Mouse (Mus musculus): ENCODE data around the gene Ino80d.
"Not testable (repeated sequence)": the region's sequence is repeated elsewhere in the genome, so short reads cannot be mapped to it uniquely, and the experiment has no call there.

Ino80d gene

DNA sequence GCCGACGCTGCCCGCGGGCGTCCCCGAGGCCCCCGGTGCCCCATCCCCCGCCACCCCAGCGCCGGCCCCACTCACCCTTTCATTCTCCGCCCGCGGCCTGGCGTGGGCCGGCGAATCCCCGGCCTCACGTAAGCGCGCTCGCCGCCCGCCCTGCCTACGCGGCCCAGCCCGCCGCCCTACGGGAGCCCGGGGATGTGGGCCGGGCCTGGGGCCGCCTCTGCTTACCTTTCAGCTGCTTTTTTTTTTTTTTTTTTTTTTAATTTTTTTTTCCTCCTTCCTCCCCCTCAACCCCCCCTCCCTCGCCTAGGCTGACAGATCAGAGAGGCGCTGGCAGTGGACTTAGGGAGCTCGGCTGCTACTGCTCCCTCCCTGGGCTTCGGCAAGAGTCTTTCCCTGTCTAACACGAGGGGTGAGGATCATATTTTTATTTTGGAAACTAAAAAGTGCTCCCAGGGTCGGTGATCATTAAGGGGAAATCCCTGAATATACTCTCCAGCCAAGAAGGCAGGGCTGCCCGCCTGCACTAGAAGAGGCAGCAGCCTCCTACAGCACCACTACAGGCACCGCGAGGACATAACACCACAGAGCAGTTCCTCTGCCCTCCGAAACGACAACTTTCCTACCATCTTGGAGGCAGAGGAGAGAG lies at the start of gene Ino80d:
TSS of gene Ino80d (minus strand) at position 532 of the 646 bp plus-strand sequence.
- DNase-seq (ENCODE audit: inconsistent ontology term), result peak; percentile 91

DNA sequence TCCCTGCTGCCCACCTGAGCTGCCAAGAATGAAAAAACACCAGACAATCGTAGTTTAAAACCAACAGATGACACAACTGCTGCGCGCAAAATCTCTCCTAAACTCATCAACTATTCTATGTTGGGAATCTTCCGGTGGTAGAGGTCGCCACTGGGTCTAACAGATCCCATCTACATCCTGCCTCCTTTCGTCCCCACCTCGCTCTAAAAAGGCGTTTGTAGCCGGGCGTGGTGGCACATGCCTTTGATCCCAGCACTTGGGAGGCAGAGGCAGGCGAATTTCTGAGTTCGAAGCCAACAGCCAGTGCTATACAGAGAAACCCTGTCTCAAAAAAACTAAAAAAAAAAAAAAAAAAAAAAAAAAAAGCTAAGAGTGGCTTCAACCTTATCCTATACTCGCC lies 25.8 kb upstream of the Ino80d start:
- DNase-seq (ENCODE audit: inconsistent ontology term), result no peak

- not testable (repeated sequence) for DNase-seq (ENCODE audit: inconsistent ontology term)
These were observed 24.1 kb upstream of the Ino80d start for GRCm38 (mm10) chr1:63138586-63138985.

DNA sequence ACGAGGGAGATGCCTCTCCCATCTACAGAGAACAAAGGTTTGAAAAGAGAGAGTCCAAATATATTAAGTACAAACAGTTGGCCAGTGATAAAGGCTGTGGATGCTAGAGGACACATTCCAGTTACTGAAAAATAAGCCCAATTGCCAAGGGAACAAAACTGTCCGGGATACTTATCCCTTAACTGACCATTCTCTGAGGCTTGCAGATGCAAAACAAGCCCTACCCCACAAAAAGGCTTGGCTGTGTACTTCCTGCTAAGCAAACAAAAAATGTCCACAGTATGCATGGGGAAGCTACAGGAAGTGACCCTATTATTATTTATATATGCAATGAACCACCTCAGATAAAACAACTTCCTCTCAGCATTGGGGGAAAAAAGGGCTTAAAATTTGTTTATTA lies 23.5 kb upstream of the Ino80d start:
- DNase-seq (ENCODE audit: inconsistent ontology term), result no peak

GRCm38 (mm10) chr1:63134530-63134929 lies 20.1 kb upstream of the Ino80d start:
- DNase-seq (ENCODE audit: inconsistent ontology term), result no peak

DNA sequence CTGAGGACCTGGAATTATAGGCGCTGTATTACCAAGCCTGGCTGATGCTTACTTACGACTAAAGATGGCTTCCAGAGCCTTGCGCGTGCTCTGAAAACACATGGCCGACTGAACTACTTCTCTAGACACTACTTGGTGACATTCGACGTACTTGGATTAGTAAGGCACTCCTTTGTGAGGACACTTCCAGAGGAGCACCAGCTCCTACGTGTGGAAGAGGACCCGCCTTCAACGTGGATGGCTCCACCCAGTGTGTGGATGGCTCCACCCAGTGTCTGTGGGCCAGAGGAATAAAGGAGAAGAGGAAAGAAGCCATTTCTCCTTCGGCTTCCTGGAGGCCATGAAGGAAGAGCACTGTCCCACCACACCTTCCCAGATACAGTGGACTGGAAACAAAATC lies 17.3 kb upstream of the Ino80d start:
- no peak for DNase-seq (ENCODE audit: inconsistent ontology term)

GRCm38 (mm10) chr1:63130883-63131282 lies 16.4 kb upstream of the Ino80d start:
- no peak for DNase-seq (ENCODE audit: inconsistent ontology term)

- DNase-seq (ENCODE audit: inconsistent ontology term), result no peak
These were observed 15.6 kb upstream of the Ino80d start for GRCm38 (mm10) chr1:63129857-63130690.

DNA sequence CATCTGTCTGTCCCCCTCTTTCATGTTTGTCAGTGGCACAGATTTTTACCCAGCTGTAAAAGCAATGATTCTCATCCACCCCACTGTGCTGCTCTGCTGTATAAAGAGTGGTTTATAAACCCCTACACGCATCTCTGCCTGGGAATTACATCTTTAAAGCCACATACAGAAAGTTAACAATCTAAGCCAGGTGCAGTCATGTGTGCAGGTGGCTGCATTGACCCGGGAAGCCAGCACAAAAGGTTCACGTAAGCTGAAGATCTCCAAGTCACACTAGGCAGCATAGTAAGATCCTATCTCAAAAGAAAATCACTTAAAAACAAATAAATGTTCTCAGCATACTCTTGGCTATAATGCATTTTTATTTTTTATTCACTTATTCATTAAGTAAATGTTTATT lies 14.8 kb upstream of the Ino80d start:
- DNase-seq (ENCODE audit: inconsistent ontology term), result peak; percentile 16

- DNase-seq (ENCODE audit: inconsistent ontology term), result no peak
These were observed 11.7 kb upstream of the Ino80d start for GRCm38 (mm10) chr1:63126206-63126605.

GRCm38 (mm10) chr1:63123823-63124450 lies 9.5 kb upstream of the Ino80d start:
- DNase-seq (ENCODE audit: inconsistent ontology term), result no peak

- no peak for DNase-seq (ENCODE audit: inconsistent ontology term)
These were observed 7.5 kb upstream of the Ino80d start for GRCm38 (mm10) chr1:63122005-63122404.

- DNase-seq (ENCODE audit: inconsistent ontology term), result no peak
These were observed 5.9 kb upstream of the Ino80d start for GRCm38 (mm10) chr1:63120382-63120781.

- no peak for DNase-seq (ENCODE audit: inconsistent ontology term)
These were observed 5.2 kb upstream of the Ino80d start for GRCm38 (mm10) chr1:63119675-63120074.

- DNase-seq (ENCODE audit: inconsistent ontology term), result peak; percentile 17
These were observed 1.1 kb upstream of the Ino80d start for GRCm38 (mm10) chr1:63115540-63115939.

GRCm38 (mm10) chr1:63115096-63115495 lies 629 bp upstream of the Ino80d start:
- DNase-seq (ENCODE audit: inconsistent ontology term), result no peak

GRCm38 (mm10) chr1:63113274-63114135 lies 962 bp downstream of the Ino80d start:
- peak; percentile 61 for DNase-seq (ENCODE audit: inconsistent ontology term)

DNA sequence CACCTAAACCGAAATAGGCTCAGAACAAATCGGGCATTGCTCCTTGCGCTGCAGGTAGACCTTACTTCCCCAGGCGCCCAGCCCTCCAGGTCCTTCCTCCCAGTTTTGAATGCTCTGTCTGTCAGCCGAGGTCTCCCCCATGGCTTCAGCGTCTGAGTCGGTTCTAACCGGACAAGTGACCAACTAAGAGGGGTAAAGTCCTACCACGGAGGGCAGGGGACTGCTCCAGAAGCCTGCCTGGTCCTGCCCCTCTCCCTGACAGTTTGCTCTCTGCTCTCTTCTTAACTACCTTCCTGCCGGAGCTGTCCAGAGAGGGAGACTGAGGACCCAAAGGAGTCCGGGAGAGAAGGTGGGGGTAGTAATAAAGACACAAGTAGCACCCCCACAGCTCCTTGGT lies 1.6 kb downstream of the Ino80d start:
- peak; percentile 44 for DNase-seq (ENCODE audit: inconsistent ontology term)

DNA sequence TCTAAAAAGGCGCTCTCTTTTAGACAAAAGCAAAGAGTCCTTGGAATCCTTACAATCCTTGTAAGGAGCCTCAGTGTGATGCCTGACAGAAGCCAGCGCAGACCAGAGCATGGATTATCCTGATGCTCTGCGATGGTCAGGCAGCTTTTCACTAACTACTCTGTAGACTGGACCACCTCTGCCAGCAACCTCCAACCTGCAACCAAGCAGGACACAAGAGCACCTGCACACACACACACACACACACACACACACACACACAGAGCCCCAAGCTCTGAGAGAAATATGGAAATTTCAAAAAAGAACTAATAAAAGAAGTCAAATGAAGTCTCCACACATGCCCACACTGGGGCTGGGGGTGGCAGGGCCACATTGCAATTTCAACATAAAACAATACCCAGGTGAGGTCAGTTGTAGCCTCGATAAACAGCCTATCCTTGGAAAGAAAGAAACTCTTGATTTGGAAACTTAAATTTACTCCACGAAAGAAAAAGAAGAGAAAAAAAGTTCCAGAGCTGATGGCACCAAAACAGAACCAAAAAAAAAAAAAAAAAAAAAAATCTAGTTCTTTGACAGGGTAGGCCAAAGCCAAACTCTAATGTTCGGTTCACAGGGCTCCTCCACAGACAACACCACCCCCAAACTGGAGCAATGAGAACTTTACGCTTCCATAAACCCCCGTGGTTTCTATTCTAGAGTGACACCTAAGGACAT lies 2.2 kb downstream of the Ino80d start:
- DNase-seq (ENCODE audit: inconsistent ontology term), result no peak

DNA sequence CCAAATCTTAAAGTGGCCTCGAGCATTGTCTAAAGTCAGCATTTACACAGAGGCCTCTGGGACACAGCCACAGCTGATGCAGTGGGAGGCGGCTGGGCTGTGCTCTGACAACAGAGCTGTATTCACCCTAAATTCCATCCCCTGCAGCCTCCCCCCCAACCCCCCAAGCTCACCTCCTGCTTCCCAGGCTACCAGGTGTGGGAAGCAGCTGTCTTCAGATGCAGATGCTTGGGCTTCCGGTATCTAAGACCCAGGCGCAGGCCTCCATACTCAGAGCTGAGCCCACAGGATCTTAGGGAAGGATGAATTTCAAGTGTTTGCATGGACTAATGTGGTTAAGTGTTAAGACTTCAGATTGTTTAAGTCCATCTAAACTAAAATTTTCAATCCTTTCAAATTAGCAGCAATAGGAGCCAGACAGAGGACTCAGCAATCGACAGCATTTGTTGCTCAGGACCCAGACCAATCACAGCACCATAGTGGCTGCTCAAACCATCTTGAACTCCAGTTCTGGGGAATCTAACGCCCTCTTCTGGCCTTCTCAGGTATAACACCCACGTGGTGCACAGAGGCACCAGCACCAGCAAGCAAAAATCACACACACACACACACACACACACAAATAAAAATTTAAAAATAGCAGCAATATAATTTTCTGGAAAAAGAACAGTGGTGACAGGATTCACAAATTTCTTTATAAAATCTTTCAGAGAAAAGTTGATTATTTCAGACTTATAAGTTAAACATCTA lies 3.8 kb downstream of the Ino80d start:
- peak; percentile 7 for DNase-seq (ENCODE audit: inconsistent ontology term)
